Mouse (Mus musculus) layer of hippocampus, adult 6 months (tissue): ENCODE measurements around the gene Aspa. TPM values are rescaled to one million over a fixed set of nuclear protein-coding genes. Genes with fewer than 3 reads are reported as not detected.

Source experiments
- long read RNA-seq, 2 experiments: library from polyadenylated mRNA; unstranded; transcript quantifications; one replicate each; pipeline ENCODE4 v2.0.0; 2019 to 2020
- polyA plus RNA-seq: library from polyadenylated mRNA; unstranded; fragments of <200 nt; fragmentation: Nextera tagmentation; gene quantifications from 2 replicates; pipeline ENCODE4 v1.2.3, GENCODE M21; 2021

The Aspa gene
- 22.3 and 23.1 TPM in 2 replicates for polyA plus RNA-seq
- long read RNA-seq, experiment 1, transcript Aspa-201 (6 exons, 1,530 nt): major isoform, 33 of 45 reads
- long read RNA-seq, experiment 1, partial matches to known transcripts: 0 of 45 reads
- long read RNA-seq, experiment 1, other reads (novel, unspliced or antisense): 12 of 45 reads
- long read RNA-seq, experiment 2, full-length matches to known transcripts: 96 of 126 reads
- long read RNA-seq, experiment 2, partial matches to known transcripts: 3 of 126 reads
- long read RNA-seq, experiment 2, other reads (novel, unspliced or antisense): 27 of 126 reads

GRCm38 (mm10) chr11:73329442-73329841, at the start of gene Aspa, which contains the start of the genes Gm49340 and Spata22:
Gene Aspa (minus strand): TSS chr11:73329596.
Gene Gm49340 (plus strand): TSS chr11:73329741.
Gene Spata22 (plus strand): TSS chr11:73329741.

GRCm38 (mm10) chr11:73370946-73371345, 41.5 kb upstream of the Aspa start, which contains the start of gene Olfr376:
Gene Olfr376 (plus strand): TSS chr11:73371246.

GRCm38 (mm10) chr11:73350483-73350882, 21.1 kb upstream of the Aspa start, which contains the start of gene Olfr20:
Gene Olfr20 (plus strand): TSS chr11:73350783.

GRCm38 (mm10) chr11:73267267-73267666, 62.1 kb downstream of the Aspa start, which contains the start of gene Trpv3:
Gene Trpv3 (plus strand): TSS chr11:73267388.

Other genes starting within 250 kb of the Aspa start
- 0.08 and 0.18 TPM in 2 replicates for gene Itgae, start 239.0 kb downstream of the Aspa start, polyA plus RNA-seq
- gene Haspin, start 191.3 kb downstream of the Aspa start, polyA plus RNA-seq: 0.06 TPM in 2 replicates
- 0.84 and 1.1 TPM in 2 replicates for gene P2rx5, start 169.2 kb downstream of the Aspa start, polyA plus RNA-seq
- gene Emc6, start 152.6 kb downstream of the Aspa start, polyA plus RNA-seq: 79.0 and 81.6 TPM in 2 replicates
- 11.8 and 15.9 TPM in 2 replicates for gene Tax1bp3, start 152.5 kb downstream of the Aspa start, polyA plus RNA-seq
- 4.2 and 4.3 TPM in 2 replicates for gene Ctns, start 130.6 kb downstream of the Aspa start, polyA plus RNA-seq
- gene Shpk, start 130.1 kb downstream of the Aspa start, polyA plus RNA-seq: 1.3 and 2.0 TPM in 2 replicates
- not detected in 2 replicates for gene Trpv1, start 95.3 kb downstream of the Aspa start, polyA plus RNA-seq
- gene Trpv3, start 62.2 kb downstream of the Aspa start, polyA plus RNA-seq: 0.04 and 0.16 TPM in 2 replicates
- not detected in 2 replicates for gene Gm49340, start 145 bp upstream of the Aspa start, polyA plus RNA-seq
- not detected in 2 replicates for gene Spata22, start 145 bp upstream of the Aspa start, polyA plus RNA-seq
- not detected in 2 replicates for gene Olfr20, start 21.2 kb upstream of the Aspa start, polyA plus RNA-seq
- not detected in 2 replicates for gene Olfr376, start 41.6 kb upstream of the Aspa start, polyA plus RNA-seq
- gene Olfr1, start 70.0 kb upstream of the Aspa start, polyA plus RNA-seq: not detected in 2 replicates
- gene Olfr378, start 98.9 kb upstream of the Aspa start, polyA plus RNA-seq: not detected in 2 replicates
- gene Olfr380, start 127.9 kb upstream of the Aspa start, polyA plus RNA-seq: not detected in 2 replicates
- not detected in 2 replicates for gene Olfr381, start 162.0 kb upstream of the Aspa start, polyA plus RNA-seq
- gene Olfr382, start 187.6 kb upstream of the Aspa start, polyA plus RNA-seq: not detected in 2 replicates